Mouse (Mus musculus): ENCODE data around the gene Nceh1.
A peak's percentile ranks its signal among the peaks of the same experiment; 100 is the strongest.

The Nceh1 gene

DNA sequence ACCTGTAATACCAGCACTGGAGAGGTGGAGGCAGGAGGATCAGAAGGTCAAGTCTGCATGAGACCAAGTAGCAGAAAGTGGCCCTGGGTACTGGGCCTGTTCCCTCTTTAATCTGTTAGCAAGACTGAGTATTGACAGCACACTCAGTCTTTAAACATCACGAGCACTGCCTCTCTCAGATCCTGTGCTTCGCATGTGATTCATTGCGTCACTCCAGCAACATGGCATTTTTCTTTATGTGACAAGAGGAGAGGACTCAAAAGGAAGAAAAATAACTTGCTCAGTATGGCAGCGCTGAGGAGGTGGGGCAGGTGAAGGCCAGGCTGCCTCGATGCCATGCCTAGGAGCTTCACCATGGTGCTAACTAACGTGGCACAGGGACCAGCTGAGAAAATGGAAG, 9.1 kb downstream of the Nceh1 start:
- DNase-seq = no peak

DNA sequence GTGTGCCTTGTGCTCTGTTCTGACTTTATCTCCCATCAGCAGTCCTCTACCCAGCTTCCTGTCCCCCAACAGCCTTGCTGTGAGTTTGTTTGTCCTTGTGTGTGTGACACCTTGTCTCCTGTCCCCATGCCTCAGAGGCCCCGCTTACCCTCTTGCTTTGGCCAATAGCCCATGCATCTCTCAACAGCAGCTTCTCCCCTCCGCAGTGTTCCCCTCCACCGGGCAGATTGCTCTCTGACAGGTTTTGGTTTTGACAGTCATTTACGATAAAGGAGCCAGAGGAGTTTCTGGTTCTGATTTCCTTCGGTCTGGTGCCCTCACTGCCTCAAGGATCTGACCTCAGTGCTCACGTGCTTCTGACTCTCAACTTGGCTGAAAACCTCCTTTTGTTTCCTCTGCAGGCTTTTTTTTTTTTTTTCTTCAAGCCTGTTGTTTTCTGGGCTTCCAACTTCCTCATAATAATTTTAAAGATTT, 11.1 kb downstream of the Nceh1 start:
- peak; percentile 65 to 78 for DNase-seq

DNA sequence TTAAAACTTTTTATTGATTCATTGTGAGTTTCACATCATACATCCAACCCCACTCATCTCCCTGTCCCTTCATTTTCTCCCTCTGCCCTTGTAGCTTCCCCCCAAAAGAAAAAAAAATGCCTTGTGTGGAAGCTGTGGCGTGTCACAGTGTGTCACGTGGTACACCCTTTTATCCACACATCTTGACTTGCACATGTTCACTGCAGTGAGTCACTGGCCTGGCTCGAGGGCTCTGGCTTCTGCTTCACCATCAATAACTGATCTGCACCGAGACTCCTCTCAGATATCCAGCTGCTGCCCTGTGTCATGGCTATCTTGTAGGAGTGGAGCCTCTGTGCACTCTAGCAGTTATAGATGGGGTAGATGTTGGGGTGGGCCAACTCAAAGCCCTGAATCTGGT, 12.4 kb downstream of the Nceh1 start:
- no peak for DNase-seq

DNA sequence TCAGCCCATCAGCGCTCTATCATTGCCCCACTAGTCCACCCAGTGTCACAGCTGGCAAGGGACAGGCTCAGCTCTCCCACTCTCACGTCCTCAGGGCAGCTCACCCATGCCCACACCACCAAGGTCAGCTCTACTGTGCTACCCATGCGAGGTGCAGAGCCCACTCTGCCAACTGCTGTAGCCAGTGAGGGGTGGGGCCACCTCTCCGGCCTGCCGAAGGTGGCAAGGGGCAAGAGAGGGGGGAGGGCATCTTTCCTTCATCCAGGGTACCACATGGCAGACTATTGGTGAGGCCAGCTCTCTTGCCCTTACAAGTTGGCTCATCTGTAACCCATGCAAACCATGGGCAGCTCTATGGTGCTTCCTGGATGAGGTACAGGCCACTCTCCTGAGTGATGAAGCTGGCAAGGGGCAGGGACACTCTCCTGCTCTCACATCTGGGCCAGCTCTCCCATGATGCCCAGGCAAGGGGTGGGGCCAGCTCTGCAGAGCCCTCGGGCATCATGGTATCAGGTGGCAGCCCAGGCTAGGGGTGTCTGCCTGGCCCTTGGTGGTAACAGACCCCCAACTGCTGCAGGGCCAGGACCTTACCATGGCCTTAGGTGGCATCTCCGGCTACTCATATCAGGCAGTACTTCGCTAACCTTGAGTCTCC, 12.9 kb downstream of the Nceh1 start:
- DNase-seq = peak in 1 of 2 experiments; percentile 58

DNA sequence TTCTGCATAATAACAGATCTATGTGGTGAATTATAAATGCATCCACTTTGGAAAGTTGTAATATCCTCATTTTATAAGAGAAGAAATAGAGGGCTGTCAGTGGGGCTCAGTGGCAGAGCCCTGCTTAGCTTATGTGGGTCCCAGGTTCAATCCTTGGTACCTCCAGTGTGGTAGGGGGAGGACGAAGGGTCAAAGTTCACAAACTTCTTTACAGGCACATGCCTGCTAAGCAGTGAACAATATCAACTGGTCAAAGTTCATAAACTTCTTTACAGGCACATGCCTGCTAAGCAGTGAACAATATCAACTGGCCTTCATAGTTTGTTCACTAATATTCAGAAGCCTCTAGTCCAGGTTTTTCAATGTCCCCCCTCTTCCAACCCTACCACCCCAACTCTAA, 13.8 kb downstream of the Nceh1 start:
- peak; percentile 58 to 59 for DNase-seq

DNA sequence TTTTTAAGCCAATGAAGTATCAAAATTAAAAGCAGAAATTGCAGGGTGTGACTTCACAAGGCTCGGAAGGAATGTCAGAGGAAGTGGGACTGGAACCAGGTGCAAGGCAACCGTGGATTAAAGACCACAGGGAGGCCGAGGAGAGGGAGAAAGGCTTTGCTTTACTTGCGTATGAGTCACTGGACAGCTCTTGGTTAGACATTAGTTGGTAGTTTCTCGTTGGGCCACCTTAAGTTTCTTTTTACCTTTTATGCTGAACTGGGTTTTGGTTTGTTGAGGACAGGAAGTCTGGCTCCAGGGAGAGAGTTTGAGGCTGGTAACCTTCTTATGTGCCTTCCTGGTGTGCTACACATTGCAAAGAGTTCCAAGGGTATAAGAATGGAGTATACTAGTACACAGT, 15.1 kb downstream of the Nceh1 start:
- no peak for DNase-seq

DNA sequence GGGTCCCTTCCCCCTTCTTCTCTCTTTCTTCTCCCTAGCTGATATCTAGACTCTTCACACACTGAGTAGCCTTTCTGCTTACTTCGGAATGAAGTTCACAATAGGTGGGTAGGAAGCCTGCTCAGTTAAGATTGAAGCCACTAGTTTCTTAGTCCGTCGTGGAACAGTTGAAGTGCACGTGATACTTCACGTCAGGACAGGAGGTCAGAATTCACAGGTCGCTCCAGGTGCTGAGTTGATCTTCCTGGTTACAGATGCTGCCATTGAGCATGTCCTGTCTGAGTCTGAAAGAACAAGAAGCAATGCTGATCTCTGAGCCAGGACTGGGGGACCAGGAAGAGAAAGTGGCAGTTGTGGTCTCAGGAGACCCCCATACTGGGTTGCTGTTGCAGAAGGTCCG, 16.4 kb downstream of the Nceh1 start:
- DNase-seq = peak; percentile 36 to 61

DNA sequence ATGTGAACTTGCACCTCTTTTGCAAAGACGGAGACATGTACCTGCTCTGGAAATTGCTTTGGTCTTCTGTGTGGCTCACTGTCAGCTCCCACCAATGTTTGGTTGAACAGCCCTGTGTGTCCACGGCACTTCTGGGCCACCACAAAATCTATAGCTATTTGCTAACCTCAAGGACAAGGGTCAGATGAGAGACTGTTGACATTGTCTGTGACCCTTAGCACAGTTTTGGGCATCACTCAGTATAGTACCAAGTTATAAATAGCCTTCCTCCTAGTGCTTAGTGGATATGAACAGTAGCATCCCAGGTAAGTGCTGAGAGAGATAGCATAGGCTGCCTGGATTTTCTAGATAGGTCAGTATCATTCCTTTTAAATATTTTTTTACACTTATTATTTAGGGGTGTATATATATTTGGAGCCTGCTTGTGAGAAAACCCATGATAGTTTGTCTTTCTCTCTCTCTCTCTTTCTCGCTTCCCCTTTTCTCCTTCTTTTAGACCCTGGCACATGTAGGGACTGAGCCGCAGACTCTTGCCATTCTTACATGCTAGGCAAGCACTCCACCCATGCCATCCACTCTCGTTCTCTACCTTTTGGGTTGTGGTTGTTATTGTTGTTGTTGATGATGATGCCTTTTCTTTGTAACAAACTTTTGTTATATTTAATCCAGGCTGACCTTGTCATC, 19.1 kb downstream of the Nceh1 start:
- no peak for DNase-seq

DNA sequence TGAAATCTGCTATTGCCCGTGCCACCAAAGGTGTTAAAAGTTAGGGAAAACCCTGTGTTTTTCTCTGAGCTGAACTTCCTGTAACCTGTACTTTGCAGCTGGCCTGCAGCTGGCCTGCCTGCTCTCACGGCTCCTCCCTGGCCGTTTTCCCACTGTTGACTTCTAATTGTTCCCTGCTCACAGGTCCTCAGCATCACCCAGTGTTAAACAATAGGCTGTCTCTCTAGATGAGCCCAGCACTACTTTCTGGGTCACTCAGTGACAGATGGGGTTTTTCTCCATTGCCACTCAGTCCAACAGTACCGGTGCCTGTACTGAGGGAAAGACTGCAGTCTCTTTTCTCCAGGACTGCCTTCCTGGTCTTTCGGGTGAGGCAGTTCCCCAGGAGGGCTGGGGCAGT, 22.3 kb downstream of the Nceh1 start:
- peak; percentile 54 to 73 for DNase-seq

DNA sequence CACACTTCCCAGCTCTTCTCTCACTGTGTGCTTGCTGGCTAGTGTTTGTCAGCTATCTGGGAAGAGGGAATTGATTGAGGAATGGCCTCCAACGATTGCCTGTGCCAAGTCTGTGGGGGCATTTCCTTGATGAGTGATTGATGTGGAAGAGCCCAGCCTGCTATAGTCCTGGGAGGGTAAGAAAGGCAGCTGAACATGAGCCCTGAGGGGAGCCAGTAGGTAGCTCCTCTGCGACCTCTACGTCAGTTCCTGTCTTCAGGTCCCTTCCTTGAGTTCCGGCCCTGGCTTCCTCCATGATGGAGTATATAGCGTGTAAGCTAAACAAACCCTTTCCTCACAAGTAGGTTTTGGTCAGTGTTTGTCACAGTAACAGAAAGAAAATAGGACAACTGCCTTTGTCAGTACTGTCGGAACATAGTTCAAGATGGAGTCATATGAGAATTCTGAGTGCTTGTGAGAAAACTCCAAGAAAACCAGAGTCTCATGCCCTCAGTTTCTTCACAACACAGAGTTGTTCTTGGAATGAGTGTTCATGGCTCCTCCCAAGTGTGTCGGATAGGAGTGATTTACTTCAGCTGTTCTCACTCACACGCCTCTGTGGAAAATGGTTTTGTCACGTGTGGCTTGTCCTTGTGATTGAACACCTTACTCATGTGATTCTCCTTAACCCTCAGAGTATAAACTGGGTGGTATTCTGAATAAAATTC, 22.9 kb downstream of the Nceh1 start:
- no peak for DNase-seq

DNA sequence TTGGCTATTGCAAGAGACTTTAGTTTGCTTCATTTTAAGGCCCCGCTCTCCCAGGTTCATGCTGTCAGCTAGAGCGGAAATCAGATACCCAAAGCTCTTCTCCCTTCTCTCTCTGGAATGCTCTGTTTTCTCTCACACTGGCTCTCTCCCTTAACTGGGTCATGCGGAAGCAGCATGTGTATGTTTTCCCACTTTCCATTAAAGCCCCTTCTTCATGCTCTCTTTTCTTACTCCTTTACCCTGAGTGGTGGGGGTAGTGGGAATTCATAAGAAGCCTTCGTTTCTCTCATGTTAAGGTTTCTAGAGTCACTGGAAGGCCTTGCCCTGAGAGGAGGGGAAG, 23.4 kb downstream of the Nceh1 start:
- DNase-seq = no peak

DNA sequence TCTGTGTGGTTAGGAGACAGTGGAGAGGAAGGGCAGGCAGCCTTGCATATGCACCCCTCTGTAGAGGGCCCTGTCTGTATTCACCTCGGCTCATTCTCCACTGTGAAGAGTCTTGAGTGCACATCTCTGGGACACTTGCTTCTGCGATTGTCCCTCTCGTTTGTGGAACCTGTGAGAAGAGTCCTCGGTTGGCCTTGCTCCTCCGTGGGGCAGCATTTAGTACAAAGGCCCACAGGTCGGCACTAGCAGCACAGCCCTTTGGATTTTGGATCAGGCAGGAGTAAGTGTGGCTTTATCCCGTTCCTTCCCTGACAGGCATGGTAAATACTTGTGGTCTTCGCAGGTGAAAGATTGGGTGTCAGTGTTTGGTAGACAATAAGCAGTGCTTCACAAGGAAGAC, 23.8 kb downstream of the Nceh1 start:
- peak in 1 of 2 experiments; percentile 52 for DNase-seq

DNA sequence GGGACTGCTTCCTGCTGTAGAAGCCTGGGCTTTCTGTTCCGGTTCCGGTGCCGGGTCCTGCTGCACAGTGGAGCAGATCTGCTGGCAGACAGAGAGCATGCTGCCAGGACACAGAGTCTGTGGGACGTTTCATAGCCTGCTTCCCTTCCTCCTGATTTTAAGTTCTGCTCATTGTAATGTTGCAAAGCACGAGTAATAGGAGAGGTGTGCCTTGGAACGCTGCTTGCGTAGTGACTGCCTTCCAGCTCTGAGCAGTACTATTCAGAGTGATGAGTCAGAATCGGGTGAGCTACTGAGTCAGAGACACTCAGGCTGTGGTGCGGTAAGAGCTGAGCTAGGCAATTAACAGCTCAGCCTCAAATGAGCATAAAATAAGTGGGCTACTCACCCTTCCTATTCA, 26.9 kb downstream of the Nceh1 start:
- no peak for DNase-seq

DNA sequence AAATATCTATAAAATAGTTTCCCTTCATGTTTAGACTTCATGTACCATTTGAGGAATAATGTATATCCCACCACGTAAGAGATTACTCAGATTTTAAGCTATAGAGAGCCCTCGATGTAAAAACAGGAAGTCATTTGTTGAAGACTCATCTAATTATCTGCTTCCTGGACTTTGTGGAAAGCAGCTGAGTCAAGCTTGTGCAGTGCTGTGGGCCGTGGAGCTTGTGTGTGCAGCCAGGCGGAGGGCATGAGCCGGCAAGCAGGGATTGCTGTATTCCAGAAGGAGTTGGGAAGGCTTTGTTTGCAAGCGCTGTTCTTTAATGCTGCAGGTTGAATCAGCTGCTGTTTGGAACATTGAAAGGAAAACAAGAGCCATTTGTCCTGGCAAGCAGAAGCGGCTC, 27.5 kb downstream of the Nceh1 start:
- peak; percentile 37 to 57 for DNase-seq

DNA sequence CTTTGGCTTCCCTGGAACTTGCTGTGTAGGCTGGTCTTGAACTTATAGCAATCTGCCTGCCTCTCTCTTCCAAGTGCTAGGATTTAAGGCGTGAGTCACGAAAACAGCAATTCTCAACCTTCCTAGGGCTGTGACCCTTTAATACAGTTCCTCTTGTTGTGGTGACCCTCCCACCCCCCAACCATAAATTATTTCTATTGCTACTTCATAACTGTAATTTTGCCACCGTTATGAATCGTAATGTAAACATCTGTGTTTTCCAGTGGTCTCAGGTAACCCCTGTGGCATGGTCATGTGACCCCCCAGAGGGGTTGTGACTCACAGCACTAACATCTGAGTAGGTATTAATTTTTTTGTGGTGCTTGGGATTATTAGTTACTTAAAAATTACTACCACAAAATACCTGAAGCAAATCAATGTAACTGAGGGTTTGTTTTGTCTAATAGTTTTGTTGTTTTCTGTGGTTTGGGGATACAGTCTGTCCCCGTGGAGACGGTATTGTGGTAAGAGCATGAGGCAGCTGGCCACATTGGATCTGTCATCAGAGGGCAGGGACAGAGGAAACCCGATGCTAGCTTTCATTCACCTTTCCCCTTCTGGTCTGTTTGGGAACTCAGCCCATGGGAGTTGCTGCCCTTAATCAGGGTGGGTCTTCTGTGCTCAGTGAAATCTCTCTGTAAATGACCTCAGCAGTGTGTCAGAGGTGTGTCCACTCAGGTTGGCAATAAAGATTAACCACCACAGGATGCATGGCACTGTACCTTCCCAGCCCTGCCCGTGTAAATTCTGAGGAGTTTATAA, 31.5 kb downstream of the Nceh1 start:
- no peak for DNase-seq

DNA sequence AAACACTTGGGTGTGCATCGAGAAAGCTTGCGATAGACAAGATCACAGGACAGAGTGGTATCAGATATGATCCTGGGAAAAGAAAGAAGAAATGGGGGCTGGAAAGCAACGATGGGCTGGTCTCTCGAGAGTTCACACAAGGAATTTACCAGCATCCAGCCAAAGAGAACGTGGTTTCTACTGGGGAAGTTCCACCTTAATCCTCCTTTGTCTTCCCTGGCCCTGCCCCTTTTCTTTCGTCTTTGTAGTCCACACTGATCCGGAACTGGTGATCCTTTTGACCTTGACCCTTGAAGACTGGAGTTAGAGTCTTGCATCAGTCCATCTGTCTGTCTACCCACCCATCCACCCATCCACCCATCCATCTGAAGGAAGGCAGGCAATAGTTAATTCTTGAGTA, 34.6 kb downstream of the Nceh1 start:
- DNase-seq = no peak

DNA sequence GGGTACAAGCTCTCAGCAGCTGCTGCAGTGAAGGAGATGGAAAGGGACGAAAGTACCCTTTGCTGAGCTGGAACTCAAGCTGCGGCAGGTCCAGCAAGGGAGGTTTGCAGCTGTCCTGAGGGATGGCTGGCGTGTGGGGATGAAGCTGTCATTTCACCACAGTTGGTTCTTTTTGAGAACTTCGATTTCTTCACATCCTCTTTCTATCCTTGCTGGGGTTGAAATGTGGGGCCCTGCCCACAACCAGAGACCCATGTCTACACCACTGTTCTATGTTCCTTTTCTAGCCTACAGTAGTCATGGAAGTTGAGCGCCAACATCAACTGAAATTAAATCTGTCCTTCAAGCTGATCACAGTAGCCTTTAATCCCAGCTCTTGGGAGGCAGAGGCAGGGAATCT, 35.8 kb downstream of the Nceh1 start:
- no peak for DNase-seq

DNA sequence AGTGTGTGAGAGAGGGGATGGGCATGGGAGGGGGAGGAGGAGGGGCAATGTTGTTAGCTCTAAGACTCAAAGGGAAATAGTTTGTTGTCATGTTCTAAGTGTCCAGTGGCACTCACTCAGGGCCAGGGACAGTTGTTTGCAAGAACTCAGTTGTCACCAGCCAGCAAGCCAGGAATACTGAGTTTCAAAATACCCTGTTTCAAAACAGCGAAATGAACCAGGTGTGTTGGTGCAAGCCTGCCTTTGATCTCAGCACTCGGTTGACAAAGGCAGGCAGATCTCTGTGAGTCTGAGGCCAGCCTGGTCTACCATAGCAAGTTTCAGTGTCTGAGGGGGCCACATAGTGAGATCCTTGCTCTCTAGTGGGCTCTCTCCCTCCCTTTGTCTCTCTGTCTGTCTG, 39.3 kb downstream of the Nceh1 start:
- no peak for DNase-seq

DNA sequence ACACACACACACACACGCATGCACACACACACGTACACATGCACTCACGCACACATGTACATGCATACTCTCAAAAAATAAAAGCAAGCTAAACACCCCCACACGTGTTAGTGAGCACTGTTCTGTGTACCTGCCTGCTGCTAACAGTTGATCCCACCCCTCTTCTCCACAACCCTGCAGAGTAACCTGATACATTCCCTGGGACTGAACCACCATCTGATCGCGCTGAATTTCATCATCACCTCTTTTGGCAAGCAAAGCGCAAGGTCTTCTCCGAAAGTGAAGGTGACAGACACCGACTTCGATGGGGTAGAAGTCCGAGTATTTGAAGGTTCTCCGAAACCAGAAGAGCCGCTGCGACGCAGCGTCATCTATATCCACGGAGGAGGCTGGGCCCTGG, 39.7 kb downstream of the Nceh1 start:
- DNase-seq = no peak

DNA sequence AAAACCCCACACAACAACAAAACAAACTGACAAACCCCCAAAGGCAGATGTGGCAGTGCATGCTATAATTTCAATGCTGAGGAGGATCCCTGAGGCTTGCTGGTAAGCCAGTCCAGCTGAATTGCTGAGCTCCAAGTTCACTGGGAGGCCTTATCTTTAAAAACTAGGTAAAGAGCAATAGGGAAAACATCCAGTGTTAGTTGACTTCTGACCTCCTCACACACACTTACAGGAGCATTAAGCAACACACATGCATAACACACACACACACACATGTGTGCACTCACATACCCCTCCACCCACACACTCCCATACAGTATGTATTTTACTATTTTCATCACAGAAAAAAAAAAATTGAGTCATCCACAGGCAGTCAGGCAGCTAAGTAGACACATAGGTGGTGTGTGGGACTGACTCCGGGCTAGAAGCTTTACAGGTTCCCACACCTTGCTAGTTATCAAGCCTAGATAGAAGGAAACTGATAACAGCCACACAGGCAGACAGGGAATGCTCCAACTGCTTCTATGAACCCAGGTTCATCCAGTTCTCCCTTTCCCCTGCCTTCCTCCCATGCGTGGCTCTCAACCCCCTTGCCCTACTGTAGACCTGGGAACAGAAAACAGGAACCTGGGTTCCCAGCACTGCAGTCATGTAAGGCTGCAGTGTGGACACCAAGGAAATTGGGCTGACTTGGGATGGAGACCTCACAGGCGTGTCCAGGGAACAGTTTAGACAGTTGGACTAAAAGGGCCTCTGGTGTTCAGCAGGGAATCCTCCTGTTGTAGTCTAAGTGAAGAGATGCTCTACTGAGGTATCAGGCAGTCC, 45.1 kb downstream of the Nceh1 start:
- no peak for DNase-seq

DNA sequence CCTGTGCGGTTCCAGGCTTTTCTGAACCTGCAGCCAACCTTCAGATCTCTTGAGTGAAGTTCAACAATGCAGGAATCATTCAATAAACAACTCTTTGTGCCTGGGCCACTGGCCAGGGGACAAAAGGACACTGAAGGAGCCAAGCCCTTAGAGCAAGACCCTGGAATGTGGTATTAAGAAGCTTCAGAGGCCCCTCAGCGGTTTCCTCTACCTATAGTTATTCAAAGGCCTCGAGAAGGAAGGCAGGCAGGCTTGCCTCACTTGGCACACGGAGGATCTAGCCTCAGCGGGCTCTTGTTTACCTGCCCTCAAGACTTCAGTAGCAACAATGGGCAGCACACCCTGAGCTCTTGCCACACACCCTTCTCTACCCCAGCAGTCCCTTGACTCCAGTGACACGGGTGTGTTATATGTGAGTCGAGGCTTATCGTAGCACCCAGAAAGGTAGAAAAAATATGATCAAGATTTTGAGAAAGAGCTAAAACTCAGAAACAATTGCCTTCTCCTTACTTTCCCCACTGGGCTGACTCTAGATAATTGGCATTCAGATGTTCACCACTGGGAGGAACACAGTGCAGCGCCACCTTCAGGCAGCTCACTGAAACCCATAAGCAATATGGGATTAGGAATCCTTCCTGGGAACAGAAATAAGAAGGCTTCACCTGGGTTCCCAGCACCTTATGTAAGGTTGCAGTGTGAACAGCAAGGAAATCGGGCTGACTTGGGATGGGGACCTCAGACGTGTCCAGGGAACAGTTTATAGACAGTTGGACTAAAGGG, 46.0 kb downstream of the Nceh1 start:
- peak in 1 of 2 experiments; percentile 41 for DNase-seq

DNA sequence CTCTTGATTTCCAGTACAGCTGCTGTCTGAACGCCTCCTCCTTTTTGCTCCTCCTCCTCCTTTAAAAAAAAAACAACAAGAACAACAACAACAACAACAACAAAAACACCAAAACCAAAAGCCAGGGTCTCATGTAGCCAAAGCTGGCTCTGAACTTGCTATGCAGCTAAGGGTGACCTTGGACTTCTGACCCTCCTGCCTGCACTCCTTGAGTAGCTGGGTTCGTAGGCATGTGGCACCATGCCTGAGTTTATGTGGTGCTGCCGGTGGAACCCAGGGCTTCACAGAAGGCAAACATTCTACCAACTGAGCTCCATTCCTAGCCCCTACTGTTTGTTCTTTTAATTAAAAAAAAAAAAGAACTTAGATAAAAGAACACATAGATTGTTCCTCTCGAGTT, 50.6 kb downstream of the Nceh1 start:
- peak; percentile 36 to 65 for DNase-seq

Measured in kidney, postnatal 25 days (tissue).